Mouse (Mus musculus) MEL (cell line): ENCODE results near the gene Sapcd1. TPM values are rescaled to one million over a fixed set of nuclear protein-coding genes. Genes with fewer than 3 reads are reported as not detected.

Experiments used
- DNase-seq: peaks from one replicate; pipeline ENCODE4 v3.0.0; 2011; ENCODE audit warnings: low read depth, low spot score
- H3K27ac ChIP-seq: 2 replicates; pipeline ENCODE4 v1.5.1; 2012; ENCODE audit warnings: low read depth, mild to moderate bottlenecking, control low read depth, low read length, moderate library complexity; ENCODE audit not compliant: control insufficient read depth
- H3K27me3 ChIP-seq, 2 experiments: fragments of 150-350 bp in 1 of 2; sonication (generic) in 1 of 2; 2 replicates each; pipeline ENCODE4 v1.6.1; 2012; ENCODE audit warnings: low read length in 2 of 2, mild to moderate bottlenecking in 2 of 2, improper control_type of control experiment in 1 of 2, moderate library complexity in 1 of 2; ENCODE audit not compliant: insufficient read depth in 2 of 2, control insufficient read depth in 1 of 2
- H3K36me3 ChIP-seq, 2 experiments: 2 replicates each; pipeline ENCODE4 v1.6.1; 2012 to 2014; ENCODE audit warnings: low read length in 2 of 2, improper control_type of control experiment in 1 of 2, inconsistent platforms in 1 of 2, mild to moderate bottlenecking in 1 of 2; ENCODE audit not compliant: insufficient read depth in 2 of 2, control insufficient read depth in 1 of 2
- H3K4me1 ChIP-seq, 2 experiments: fragments of 150-350 bp in 1 of 2; sonication (generic) in 1 of 2; 2 replicates each; pipeline ENCODE4 v1.6.1; 2012; ENCODE audit warnings: low read length in 2 of 2, improper control_type of control experiment in 1 of 2, mild to moderate bottlenecking in 1 of 2; ENCODE audit not compliant: insufficient read depth in 2 of 2, control insufficient read depth in 1 of 2
- H3K4me3 ChIP-seq, 2 experiments: fragments of 150-350 bp in 1 of 2; sonication (generic) in 1 of 2; 2 replicates each; pipeline ENCODE4 v1.5.1; 2012; ENCODE audit warnings: low read depth in 2 of 2, low read length in 2 of 2, mild to moderate bottlenecking in 2 of 2, moderate library complexity in 2 of 2, control low read depth in 1 of 2, improper control_type of control experiment in 1 of 2; ENCODE audit not compliant: control insufficient read depth in 1 of 2, insufficient read depth in 1 of 2
- H3K79me2 ChIP-seq: 2 replicates; pipeline ENCODE4 v1.6.1; 2012; ENCODE audit warnings: mild to moderate bottlenecking, low read length, moderate library complexity; ENCODE audit not compliant: control insufficient read depth, poor library complexity, insufficient read depth
- H3K9ac ChIP-seq: 2 replicates; pipeline ENCODE4 v1.6.1; 2012; ENCODE audit warnings: low read depth, mild to moderate bottlenecking, control low read depth, low read length, moderate library complexity; ENCODE audit not compliant: control insufficient read depth, poor library complexity, severe bottlenecking
- H3K9me3 ChIP-seq: fragments of 150-350 bp; sonication (generic); replicated peaks from 2 replicates; pipeline ENCODE4 v1.6.1; 2012; ENCODE audit warnings: mild to moderate bottlenecking, low read length, improper control_type of control experiment, moderate library complexity; ENCODE audit not compliant: insufficient read depth
- BHLHE40 ChIP-seq: IDR thresholded peaks from 2 replicates; pipeline ENCODE4 v1.6.1; 2012; ENCODE audit warnings: low read depth, mild to moderate bottlenecking, inconsistent platforms, low read length, improper control_type of control experiment, borderline replicate concordance
- CHD1 ChIP-seq: IDR thresholded peaks from 2 replicates; pipeline ENCODE4 v1.6.1; 2012; ENCODE audit warnings: low read depth, mild to moderate bottlenecking, inconsistent platforms, low read length, improper control_type of control experiment
- CTCF ChIP-seq, 3 experiments: IDR thresholded peaks in 2 of 3; conservative IDR thresholded peaks in 1 of 3; 2 replicates each; pipeline ENCODE4 v1.5.1; 2011 to 2012; ENCODE audit warnings: low read length in 3 of 3, low read depth in 2 of 3, mild to moderate bottlenecking in 2 of 3, improper control_type of control experiment in 1 of 3, inconsistent platforms in 1 of 3, mixed read lengths in 1 of 3, moderate library complexity in 1 of 3; ENCODE audit not compliant: control insufficient read depth in 1 of 3, insufficient read depth in 1 of 3, poor library complexity in 1 of 3, severe bottlenecking in 1 of 3
- E2F4 ChIP-seq: IDR thresholded peaks from 2 replicates; pipeline ENCODE4 v1.6.1; 2011; ENCODE audit warnings: low read depth, low read length, improper control_type of control experiment, borderline replicate concordance
- ETS1 ChIP-seq: IDR thresholded peaks from 2 replicates; pipeline ENCODE4 v1.6.1; 2012; ENCODE audit warnings: low read depth, mild to moderate bottlenecking, inconsistent platforms, low read length, improper control_type of control experiment, moderate library complexity
- GATA1 ChIP-seq: IDR thresholded peaks from 2 replicates; pipeline ENCODE4 v1.6.1; 2011; ENCODE audit warnings: low read depth, low read length, improper control_type of control experiment
- HCFC1 ChIP-seq: IDR thresholded peaks from 2 replicates; pipeline ENCODE4 v1.6.1; 2012; ENCODE audit warnings: low read depth, mild to moderate bottlenecking, inconsistent platforms, low read length, improper control_type of control experiment, moderate library complexity
- MAFK ChIP-seq: IDR thresholded peaks from 2 replicates; pipeline ENCODE4 v1.6.1; 2011; ENCODE audit warnings: low read depth, mild to moderate bottlenecking, low read length, improper control_type of control experiment, borderline replicate concordance
- MEF2A ChIP-seq: IDR thresholded peaks from 2 replicates; pipeline ENCODE4 v1.6.1; 2014; ENCODE audit warnings: low read depth, mild to moderate bottlenecking, inconsistent platforms, low read length, improper control_type of control experiment; ENCODE audit not compliant: poor library complexity, insufficient replicate concordance, severe bottlenecking; ENCODE audit errors: extremely low read depth
- MXI1 ChIP-seq: IDR thresholded peaks from 2 replicates; pipeline ENCODE4 v1.6.1; 2011; ENCODE audit warnings: mild to moderate bottlenecking, low read depth, low read length, improper control_type of control experiment
- MYB ChIP-seq: IDR thresholded peaks from 2 replicates; pipeline ENCODE4 v1.6.1; 2011; ENCODE audit warnings: mild to moderate bottlenecking, low read depth, low read length, improper control_type of control experiment
- NRF1 ChIP-seq: IDR thresholded peaks from 2 replicates; pipeline ENCODE4 v1.6.1; 2014; ENCODE audit warnings: low read depth, mild to moderate bottlenecking, inconsistent platforms, low read length, improper control_type of control experiment, moderate library complexity; ENCODE audit not compliant: poor library complexity, insufficient read depth, severe bottlenecking
- POLR2AphosphoS2 ChIP-seq: IDR thresholded peaks from 2 replicates; pipeline ENCODE4 v1.6.1; 2011; ENCODE audit warnings: low read length, improper control_type of control experiment
- POLR2AphosphoS5 ChIP-seq: IDR thresholded peaks from 2 replicates; pipeline ENCODE4 v1.6.1; 2012; ENCODE audit warnings: low read depth, borderline replicate concordance, mild to moderate bottlenecking, inconsistent platforms, low read length, moderate library complexity, mixed read lengths
- SIN3A ChIP-seq: IDR thresholded peaks from 2 replicates; pipeline ENCODE4 v1.6.1; 2012; ENCODE audit warnings: low read length, improper control_type of control experiment, inconsistent platforms
- SMC3 ChIP-seq: IDR thresholded peaks from 2 replicates; pipeline ENCODE4 v1.6.1; 2011; ENCODE audit warnings: low read depth, low read length, improper control_type of control experiment
- TCF12 ChIP-seq: IDR thresholded peaks from 2 replicates; pipeline ENCODE4 v1.6.1; 2014; ENCODE audit warnings: low read depth, mild to moderate bottlenecking, inconsistent platforms, low read length, improper control_type of control experiment, moderate library complexity
- UBTF ChIP-seq: IDR thresholded peaks from 2 replicates; pipeline ENCODE4 v1.6.1; 2012; ENCODE audit warnings: low read depth, mild to moderate bottlenecking, inconsistent platforms, low read length, improper control_type of control experiment, moderate library complexity, borderline replicate concordance; ENCODE audit not compliant: insufficient read depth
- USF2 ChIP-seq, 2 experiments: IDR thresholded peaks; 2 replicates each; pipeline ENCODE4 v1.6.1; 2011 to 2012; ENCODE audit warnings: improper control_type of control experiment in 2 of 2, low read length in 2 of 2, borderline replicate concordance in 1 of 2, inconsistent platforms in 1 of 2, low read depth in 1 of 2, mild to moderate bottlenecking in 1 of 2; ENCODE audit not compliant: insufficient read depth in 1 of 2
- ZNF384 ChIP-seq: IDR thresholded peaks from 2 replicates; pipeline ENCODE4 v1.6.1; 2012; ENCODE audit warnings: low read depth, mild to moderate bottlenecking, inconsistent platforms, low read length, improper control_type of control experiment
- polyA plus RNA-seq, 2 experiments: library from polyadenylated mRNA; stranded (reverse) in 1 of 2; unstranded in 1 of 2; fragments of >175 nt in 1 of 2; fragments of >200 nt in 1 of 2; gene quantifications; 2 replicates each; pipeline versions ENCODE4 v1.2.1 to v1.2.4; 2012; ENCODE audit warnings: low replicate concordance in 2 of 2, low read depth in 1 of 2; ENCODE audit not compliant: insufficient read length in 2 of 2, insufficient read depth in 1 of 2, missing spikeins in 1 of 2
- total RNA-seq: library from RNA; depleted of rRNA; stranded (reverse); fragments of 300-350 nt; gene quantifications from 2 replicates; pipeline ENCODE4 v1.2.3, GENCODE M21; 2012

Gene Sapcd1
- total and polyA plus RNA-seq, 3 experiments: 124 to 164 TPM; not detected in 1

DNA sequence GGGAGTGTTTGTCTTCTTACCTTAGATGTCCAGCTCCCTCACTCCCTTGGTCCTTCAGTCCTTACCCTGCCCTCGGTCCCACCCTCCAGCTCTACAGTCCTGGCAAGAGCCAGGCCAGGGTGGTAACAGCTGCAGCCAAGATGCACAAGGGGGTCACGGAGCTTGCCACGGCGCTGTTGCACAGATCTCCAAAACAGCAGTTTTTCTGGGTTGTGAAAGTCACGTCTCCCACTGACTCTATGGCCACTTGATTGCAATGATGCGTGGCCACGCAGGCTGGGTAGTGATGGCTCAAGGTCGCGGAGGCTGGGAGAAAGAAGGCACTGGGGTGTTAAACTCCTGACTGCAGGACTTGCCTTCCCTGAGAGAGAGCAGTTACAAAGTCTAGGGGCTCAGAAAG is 43.6 kb upstream of the Sapcd1 start:
- Histone ChIP-seq H3K36me3 (no peaks in the 10 kb centered on the region; a peak in 1 of 4 replicates), H3K27ac (no peak overlapping the region), H3K4me3 (no peak overlapping the region), H3K9me3 (no peaks in the 10 kb centered on the region), H3K9ac (no peak overlapping the region), H3K4me1 (peaks cover 0 to 16% of the 10 kb centered on the region in 2 experiments; a peak in 3 of 4 replicates), H3K79me2 (no peaks in the 10 kb centered on the region), H3K27me3 (no peaks in the 10 kb centered on the region)
- DNase-seq: no peak
- TF ChIP-seq GATA1: no peak
- TF ChIP-seq POLR2AphosphoS2: no peak
- no peak for TF ChIP-seq UBTF
- no peak for TF ChIP-seq MXI1
- no peak for TF ChIP-seq CTCF (IDR thresholded peaks at IDR 0.05 in 2 of 3, conservative IDR thresholded peaks at IDR 0.05 in 1 of 3; ENCODE audit: control insufficient read depth in 1 of 3, insufficient read depth in 1 of 3, low read depth in 2 of 3, low read length in 3 of 3, poor library complexity in 1 of 3, severe bottlenecking in 1 of 3)
- TF ChIP-seq POLR2AphosphoS5: no peak
- TF ChIP-seq BHLHE40: no peak
- TF ChIP-seq HCFC1: no peak
- TF ChIP-seq SIN3A: no peak
- TF ChIP-seq NRF1: no peak
- TF ChIP-seq ZNF384: no peak
- no peak for TF ChIP-seq MEF2A
- TF ChIP-seq SMC3: no peak
- no peak for TF ChIP-seq ETS1
- no peak for TF ChIP-seq CHD1
- no peak for TF ChIP-seq E2F4
- TF ChIP-seq TCF12: no peak
- TF ChIP-seq MAFK: no peak

DNA sequence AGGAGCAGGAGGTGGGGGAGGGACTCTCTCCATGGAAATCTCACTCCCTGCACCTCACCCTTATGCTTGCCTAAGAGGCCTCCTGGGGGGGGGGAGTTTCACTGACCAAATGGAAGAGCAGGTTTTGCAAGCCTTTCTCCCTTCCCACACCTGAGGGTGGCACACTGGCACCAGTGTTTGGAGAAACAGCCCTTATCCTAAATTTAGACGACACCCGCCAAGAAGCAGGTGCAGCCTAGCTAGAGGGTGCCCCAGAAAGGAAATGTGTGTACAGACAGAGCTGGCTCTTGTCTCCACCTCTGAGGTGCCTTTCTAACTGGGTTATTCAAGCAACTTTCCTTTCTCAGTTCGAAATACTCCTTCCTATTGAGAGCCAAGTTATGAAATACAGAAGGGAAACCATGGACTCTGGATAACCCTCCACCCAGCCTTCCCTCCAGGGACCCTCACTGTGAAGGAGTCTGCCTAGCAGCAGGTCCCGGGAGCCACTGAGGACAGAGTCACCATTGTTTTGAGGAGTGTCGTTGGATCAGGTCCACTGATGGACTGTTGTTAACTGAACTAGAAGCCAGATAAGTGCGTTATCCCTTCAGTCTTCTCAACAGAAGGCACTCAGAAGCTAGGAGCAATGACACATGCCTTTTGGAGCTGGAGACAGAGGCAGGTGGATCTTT is 42.9 kb upstream of the Sapcd1 start:
- no peak overlapping the region for H3K27ac ChIP-seq
- DNase-seq: no peak
- TF ChIP-seq MYB (0 out of 2 replicates have a peak, but pooled peaks have one; percentile 8), USF2 (IDR thresholded peaks at IDR 0.05; ENCODE audit: borderline replicate concordance in 1 of 2, insufficient read depth in 1 of 2, low read depth in 1 of 2, low read length in 2 of 2) (no peak)
- peaks cover 0 to 16% of the 10 kb centered on the region in 2 experiments; a peak in 3 of 4 replicates for H3K4me1 ChIP-seq
- H3K27me3 ChIP-seq: no peaks in the 10 kb centered on the region
- no peaks in the 10 kb centered on the region; a peak in 1 of 4 replicates for H3K36me3 ChIP-seq
- H3K4me3 ChIP-seq: no peak overlapping the region
- no peak overlapping the region for H3K9ac ChIP-seq
- no peaks in the 10 kb centered on the region for H3K79me2 ChIP-seq
- no peaks in the 10 kb centered on the region for H3K9me3 ChIP-seq
